Mouse (Mus musculus) liver, embryonic 16.5 days (tissue): Measurements from ENCODE around the gene Ret. TPM values are rescaled to one million over a fixed set of nuclear protein-coding genes. Genes with fewer than 3 reads are reported as not detected.

Experiments used
- ATAC-seq: fragments of 200-750 bp; cut with Nextera tagmentation; 2 replicates; pipeline ENCODE4 v1.8.0; 2017; ENCODE audit warnings: low read depth, mild to moderate bottlenecking, moderate number of reproducible peaks, moderate library complexity
- H3K27ac ChIP-seq: fragments of 300-500 bp; sonication (generic); 2 replicates; pipeline ENCODE4 v1.5.1; 2014; ENCODE audit warnings: mild to moderate bottlenecking, low read length
- H3K27me3 ChIP-seq: fragments of 300-500 bp; sonication (generic); 2 replicates; pipeline ENCODE4 v1.6.1; 2014; ENCODE audit warnings: low read depth, low read length, mixed read lengths; ENCODE audit not compliant: control insufficient read depth, insufficient read depth
- H3K36me3 ChIP-seq: fragments of 300-500 bp; sonication (generic); 2 replicates; pipeline ENCODE4 v1.6.1; 2014; ENCODE audit warnings: mild to moderate bottlenecking; ENCODE audit not compliant: control insufficient read depth, insufficient read depth
- H3K4me1 ChIP-seq: fragments of 300-500 bp; sonication (generic); 2 replicates; pipeline ENCODE4 v1.6.1; 2014; ENCODE audit warnings: low read depth, low read length, mixed read lengths; ENCODE audit not compliant: control insufficient read depth
- H3K4me2 ChIP-seq: fragments of 300-500 bp; sonication (generic); 2 replicates; pipeline ENCODE4 v1.6.1; 2014; ENCODE audit warnings: low read depth, low read length, mixed read lengths
- H3K4me3 ChIP-seq: fragments of 300-500 bp; sonication (generic); 2 replicates; pipeline ENCODE4 v1.5.1; 2014; ENCODE audit warnings: low read depth, mild to moderate bottlenecking, low read length
- H3K9ac ChIP-seq: fragments of 300-500 bp; sonication (generic); 2 replicates; pipeline ENCODE4 v1.6.1; 2014; ENCODE audit warnings: low read depth, low read length
- H3K9me3 ChIP-seq: fragments of 300-500 bp; sonication (generic); replicated peaks from 2 replicates; pipeline ENCODE4 v1.6.1; 2016; ENCODE audit warnings: low read length; ENCODE audit not compliant: control insufficient read depth
- WGBS: fragments of 180-500 bp; shearing (Covaris S2); extraction: QIAGEN DNeasy Blood & Tissue Kit; methylation state at CpG from one replicate; pipeline ENCODE4 v1.1.7; 2014; ENCODE audit not compliant: insufficient replicate concordance; 5-methylcytosine and 5-hydroxymethylcytosine counted together
- polyA plus RNA-seq: library from polyadenylated mRNA; unstranded; fragments of >200 nt; fragmentation: Nextera tagmentation; extraction: Ambion mirVana; gene quantifications from 2 replicates; pipeline ENCODE4 v1.2.1, GENCODE M21; 2015

Gene Ret
- polyA plus RNA-seq, 1 experiment from 2014 or later: 0.13 TPM

DNA sequence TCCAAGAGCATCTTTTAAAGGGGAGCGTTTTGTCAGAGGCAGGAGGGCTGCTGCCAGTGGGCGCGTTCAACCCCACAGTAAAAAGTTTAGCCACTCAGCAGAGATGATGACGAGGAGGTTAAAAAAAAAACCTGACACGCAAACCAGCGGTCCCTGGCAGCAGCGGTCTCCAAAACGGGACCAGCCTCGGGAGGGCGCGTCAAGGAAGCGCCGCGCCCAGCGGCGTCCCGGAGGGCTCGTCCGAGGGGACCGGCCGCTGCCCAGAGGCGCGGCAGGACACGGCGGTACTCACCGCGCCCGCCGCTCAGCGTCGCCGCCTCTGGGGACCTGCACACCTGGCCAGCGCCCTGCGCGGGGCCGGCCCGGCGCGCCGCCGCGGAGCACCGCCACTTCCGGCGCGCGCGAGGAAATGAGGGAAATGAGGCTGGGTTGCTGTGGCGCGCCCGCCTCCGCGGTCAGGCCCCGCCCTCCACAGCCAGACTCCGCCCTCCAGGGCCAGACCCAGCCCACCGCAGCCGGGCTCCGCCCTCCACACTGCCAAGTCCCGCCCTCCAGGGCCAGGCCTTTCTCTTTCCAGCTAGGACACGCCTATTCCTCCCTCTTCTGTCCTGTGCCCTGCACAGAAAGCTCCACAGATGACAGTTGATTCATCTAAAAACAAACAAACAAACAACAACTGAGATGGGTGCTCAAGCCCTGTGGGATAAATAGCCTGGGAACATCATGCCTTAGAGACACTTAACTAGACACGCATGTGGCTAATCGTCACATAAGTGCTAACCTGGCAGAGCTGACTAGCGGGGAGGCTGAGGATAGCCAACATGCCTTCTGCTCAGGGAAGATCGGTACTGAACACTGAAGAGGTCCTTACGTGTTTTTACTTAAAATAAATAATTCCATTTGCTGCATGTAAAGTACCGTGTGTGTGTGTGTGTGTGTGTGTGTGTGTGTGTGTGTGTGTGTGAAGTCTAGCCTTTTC, 58.5 kb downstream of the Ret start, which contains the start of gene Csgalnact2:
Csgalnact2 (minus strand) TSS at position 410 of the 979 bp plus-strand sequence.
- Histone ChIP-seq H3K4me3 (peak within 1 kb of the TSS; percentile 82), H3K27me3 (no peaks in the 10 kb centered on the region), H3K4me2 (peak within 1 kb of the TSS; percentile 89), H3K4me1 (peaks cover 9% of the 10 kb centered on the region), H3K9ac (peak within 1 kb of the TSS; percentile 82), H3K27ac (peak within 1 kb of the TSS; percentile 87), H3K9me3 (no peaks in the 10 kb centered on the region), H3K36me3 (no peaks in the 10 kb centered on the region)
- 5% methylated on average over 66 of the region's 66 CpGs for WGBS
- peak; percentile 96 for ATAC-seq

DNA sequence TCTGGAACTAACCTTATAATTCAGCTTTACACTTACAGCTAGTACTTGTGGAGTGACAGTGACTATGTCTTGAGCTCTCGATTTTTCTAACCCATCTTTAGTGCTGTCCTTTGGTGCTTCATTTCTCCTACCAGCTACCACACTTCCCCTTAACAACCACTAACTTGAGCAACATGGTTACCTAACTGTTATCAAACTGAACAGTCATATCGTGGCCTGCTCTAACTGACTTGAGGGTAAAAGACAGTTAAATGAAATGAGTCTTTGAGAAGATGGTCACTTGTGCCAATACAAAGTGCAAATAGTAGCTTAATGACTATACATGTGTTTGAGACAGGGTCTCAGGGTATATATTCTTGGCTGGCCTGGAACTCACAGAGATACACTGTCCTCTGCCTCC, 60.4 kb downstream of the Ret start:
- WGBS: 7% methylated on average over 2 of the region's 2 CpGs
- Histone ChIP-seq H3K4me3 (no peak overlapping the region; the same call in 1 of the 2 replicates), H3K9me3 (no peaks in the 10 kb centered on the region), H3K4me1 (peaks cover 9% of the 10 kb centered on the region), H3K27me3 (no peaks in the 10 kb centered on the region), H3K36me3 (no peaks in the 10 kb centered on the region), H3K27ac (peak overlapping the region; percentile 31; the same call in 1 of the 2 replicates), H3K9ac (no peak overlapping the region), H3K4me2 (peak overlapping the region; percentile 45; the same call in 1 of the 2 replicates)
- ATAC-seq: no peak

DNA sequence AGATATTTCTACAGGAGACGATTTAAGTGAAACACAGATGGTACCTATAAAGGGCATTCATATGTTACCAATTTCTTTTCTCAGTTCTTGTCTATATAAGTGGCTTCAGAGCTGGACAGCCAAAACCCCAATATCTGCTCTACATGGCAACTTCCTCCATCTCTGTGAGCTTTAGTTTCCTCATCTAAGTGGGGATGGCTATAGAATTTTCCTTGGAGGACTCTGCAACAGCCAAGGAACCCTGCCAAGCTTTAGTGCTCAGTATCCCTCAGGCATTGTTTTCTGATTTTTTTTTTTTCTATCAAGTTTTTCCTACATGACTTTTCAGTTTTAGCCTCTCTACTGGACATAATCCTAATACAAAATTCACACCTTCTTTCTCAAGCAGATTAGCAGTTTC, 63.1 kb downstream of the Ret start:
- Histone ChIP-seq H3K9me3 (no peaks in the 10 kb centered on the region), H3K27me3 (no peaks in the 10 kb centered on the region), H3K4me3 (no peak overlapping the region), H3K4me1 (peaks cover 12% of the 10 kb centered on the region), H3K36me3 (no peaks in the 10 kb centered on the region), H3K9ac (no peak overlapping the region), H3K4me2 (no peak overlapping the region), H3K27ac (no peak overlapping the region)
- no peak for ATAC-seq
- WGBS: 37% methylated on average over 1 of the region's 1 CpGs

DNA sequence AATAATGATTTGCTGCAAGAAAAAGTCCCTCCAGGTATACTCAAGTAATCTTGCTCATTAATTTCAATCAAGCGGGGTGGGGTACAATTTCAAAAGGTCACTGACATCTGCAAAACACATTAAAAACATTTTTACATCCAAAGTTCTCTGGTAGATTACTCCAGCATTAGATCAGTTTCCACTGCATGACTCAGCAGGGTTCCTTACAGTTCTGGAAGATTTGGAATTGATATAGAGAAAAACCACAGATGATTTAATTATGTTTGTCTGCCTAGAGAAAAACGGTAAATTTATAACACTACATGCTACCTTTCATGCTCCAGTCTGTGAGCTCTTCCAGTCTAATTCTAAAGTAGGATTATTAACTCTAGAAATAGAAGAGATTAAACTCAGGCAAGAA, 67.5 kb downstream of the Ret start:
- Histone ChIP-seq H3K9me3 (no peaks in the 10 kb centered on the region), H3K4me3 (no peak overlapping the region), H3K36me3 (peaks cover 2% of the 10 kb centered on the region; the same call in 1 of the 2 replicates), H3K27me3 (no peaks in the 10 kb centered on the region), H3K27ac (no peak overlapping the region), H3K9ac (no peak overlapping the region), H3K4me2 (no peak overlapping the region), H3K4me1 (peaks cover 13% of the 10 kb centered on the region)
- no peak for ATAC-seq
- WGBS: 44% methylated on average over 2 of the region's 2 CpGs

DNA sequence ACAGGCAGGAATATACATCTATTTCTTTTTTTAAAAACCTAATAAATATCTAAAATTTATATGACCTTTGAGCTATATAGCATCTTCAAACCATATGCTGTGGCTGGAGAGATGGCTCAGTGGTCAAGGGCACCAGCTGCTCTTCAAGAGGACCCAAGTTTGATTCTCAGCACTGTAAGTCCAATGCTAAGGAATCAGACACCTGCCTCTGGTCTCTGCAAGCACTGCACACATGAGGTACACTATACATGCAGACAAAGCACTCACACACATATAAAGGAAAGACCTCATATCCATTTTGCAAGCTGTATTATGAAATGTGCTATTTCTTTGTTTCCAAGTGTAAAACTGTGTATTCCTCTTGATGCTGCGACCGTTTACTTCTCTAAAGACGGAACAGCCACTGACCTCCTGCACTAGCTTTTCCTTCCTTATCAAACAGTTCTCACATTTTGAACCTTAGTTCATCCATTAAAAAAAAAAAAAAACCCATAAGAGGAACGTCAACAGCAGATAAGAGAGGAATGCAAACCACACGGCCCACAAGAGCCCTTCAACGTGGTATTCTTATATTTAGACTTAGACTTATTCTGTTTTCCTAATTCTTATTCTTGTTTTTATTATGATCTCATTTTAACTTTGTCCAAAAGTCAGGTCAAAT, 69.6 kb downstream of the Ret start:
- peaks cover 7% of the 10 kb centered on the region for H3K36me3 ChIP-seq
- no peaks in the 10 kb centered on the region for H3K27me3 ChIP-seq
- WGBS: 5% methylated on average over 6 of the region's 6 CpGs
- H3K9me3 ChIP-seq: no peaks in the 10 kb centered on the region
- ATAC-seq: peak; percentile 55
- H3K4me3 ChIP-seq: no peak overlapping the region
- 0 out of 2 replicates have a peak overlapping the region, but pooled peaks have one; percentile 50 for H3K27ac ChIP-seq
- H3K4me2 ChIP-seq: no peak overlapping the region
- no peak overlapping the region for H3K9ac ChIP-seq
- peaks cover 13% of the 10 kb centered on the region for H3K4me1 ChIP-seq

DNA sequence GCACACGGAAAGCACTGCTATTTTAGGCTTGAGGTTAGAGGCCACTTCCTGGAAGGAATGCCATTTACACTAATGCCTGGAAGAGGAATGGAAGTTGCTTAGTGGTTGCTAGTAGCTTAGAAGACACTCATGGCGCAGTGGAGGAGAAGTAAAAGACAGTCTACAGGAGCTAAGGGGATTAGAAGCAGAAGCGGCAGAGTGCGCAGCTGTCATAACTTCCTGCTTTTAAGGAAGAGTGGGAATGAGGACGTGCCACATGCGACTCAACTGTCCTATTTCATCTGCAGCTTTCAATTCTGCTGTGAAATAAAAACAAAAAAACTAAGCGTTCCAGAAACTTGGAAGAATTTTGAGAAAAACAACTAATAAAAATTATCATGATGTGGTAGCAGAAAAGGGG, 70.3 kb downstream of the Ret start:
- no peak overlapping the region for H3K4me2 ChIP-seq
- no peak for ATAC-seq
- H3K27ac ChIP-seq: peak overlapping the region; percentile 24; the same call in 1 of the 2 replicates
- H3K27me3 ChIP-seq: no peaks in the 10 kb centered on the region
- H3K9me3 ChIP-seq: no peaks in the 10 kb centered on the region
- peaks cover 13% of the 10 kb centered on the region for H3K4me1 ChIP-seq
- H3K36me3 ChIP-seq: peaks cover 8% of the 10 kb centered on the region
- H3K4me3 ChIP-seq: no peak overlapping the region
- 40% methylated on average over 7 of the region's 7 CpGs for WGBS
- H3K9ac ChIP-seq: no peak overlapping the region

DNA sequence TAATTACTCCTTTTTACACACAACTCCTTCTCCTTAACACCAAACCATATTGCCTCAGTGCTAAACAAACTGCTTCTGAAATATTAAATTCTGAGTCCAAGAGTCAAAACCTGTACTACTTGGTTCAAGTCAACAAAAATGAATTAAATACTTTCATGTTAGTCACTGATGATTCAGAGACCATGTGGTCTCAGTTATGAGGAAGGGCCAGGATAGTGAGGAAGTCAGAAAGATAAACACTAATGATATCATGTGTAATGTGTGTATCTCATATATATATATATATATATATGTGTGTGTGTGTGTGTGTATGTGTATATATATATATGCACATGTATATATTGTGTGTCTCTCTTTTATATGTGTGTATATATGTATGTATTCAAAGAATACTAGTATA, 70.9 kb downstream of the Ret start:
- Histone ChIP-seq H3K36me3 (peaks cover 12% of the 10 kb centered on the region), H3K4me2 (no peak overlapping the region), H3K27ac (no peak overlapping the region), H3K4me1 (peaks cover 10% of the 10 kb centered on the region), H3K9ac (no peak overlapping the region), H3K4me3 (no peak overlapping the region), H3K27me3 (no peaks in the 10 kb centered on the region), H3K9me3 (no peaks in the 10 kb centered on the region)
- ATAC-seq: no peak

DNA sequence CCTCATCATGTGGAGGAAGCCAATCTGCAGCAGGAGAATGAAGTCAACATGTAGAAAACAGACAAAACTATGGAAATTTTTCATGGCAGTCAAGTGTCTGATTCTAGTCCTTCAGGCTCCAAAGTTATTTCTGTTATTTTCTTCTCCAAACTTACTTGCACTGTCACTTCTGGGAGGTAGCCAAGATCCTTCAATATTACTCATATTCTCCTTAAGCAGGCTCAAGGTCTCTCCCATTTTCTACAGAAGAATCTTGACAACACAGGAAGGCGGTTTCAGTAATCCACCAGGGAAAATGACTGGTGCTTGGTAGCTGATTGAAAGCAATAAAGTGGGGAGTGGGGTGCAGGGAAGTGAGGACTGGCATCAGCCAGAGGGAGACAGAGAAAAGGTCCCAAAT, 74.8 kb downstream of the Ret start:
- no peak for ATAC-seq
- H3K36me3 ChIP-seq: peaks cover 12% of the 10 kb centered on the region
- peaks cover 3% of the 10 kb centered on the region for H3K4me1 ChIP-seq
- no peak overlapping the region for H3K27ac ChIP-seq
- no peak overlapping the region for H3K4me2 ChIP-seq
- no peak overlapping the region for H3K4me3 ChIP-seq
- H3K9ac ChIP-seq: no peak overlapping the region
- WGBS: 74% methylated on average over 1 of the region's 1 CpGs
- H3K27me3 ChIP-seq: no peaks in the 10 kb centered on the region
- no peaks in the 10 kb centered on the region for H3K9me3 ChIP-seq

DNA sequence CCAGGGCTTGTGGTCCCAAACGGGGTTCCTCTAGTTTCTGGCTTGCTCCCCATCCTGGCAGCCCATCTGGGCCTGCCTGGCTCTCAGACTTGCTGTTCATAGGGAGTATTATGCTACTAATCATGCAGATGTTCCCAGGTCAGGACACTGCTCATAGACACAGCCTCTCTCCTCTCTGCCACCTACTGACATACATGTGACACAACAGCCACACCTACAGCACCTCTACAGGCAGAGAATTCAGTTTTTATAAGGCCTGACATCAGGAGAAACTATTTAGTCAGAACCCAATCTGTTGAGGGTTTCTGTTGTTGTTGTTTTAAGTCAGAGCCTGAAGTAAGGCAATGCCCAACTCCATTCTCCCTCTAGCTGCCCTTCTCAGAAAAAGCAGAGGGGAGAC, 85.7 kb downstream of the Ret start:
- H3K36me3 ChIP-seq: peaks cover 4% of the 10 kb centered on the region
- no peak overlapping the region for H3K4me2 ChIP-seq
- H3K4me1 ChIP-seq: no peaks in the 10 kb centered on the region
- H3K4me3 ChIP-seq: no peak overlapping the region
- 29% methylated on average over 1 of the region's 1 CpGs for WGBS
- no peaks in the 10 kb centered on the region for H3K27me3 ChIP-seq
- no peak overlapping the region for H3K27ac ChIP-seq
- no peaks in the 10 kb centered on the region for H3K9me3 ChIP-seq
- ATAC-seq: no peak
- H3K9ac ChIP-seq: no peak overlapping the region
